Mouse (Mus musculus): ENCODE measurements around the gene Prkd1. TPM values are rescaled to one million over a fixed set of nuclear protein-coding genes. Genes with fewer than 3 reads are reported as not detected.

Prkd1 gene
- total and polyA plus RNA-seq, 2 experiments = 0.04 to 0.09 TPM

- 72% methylated on average over 4 of the region's 4 CpGs for WGBS
- Histone ChIP-seq H3K9ac (ENCODE audit: low read depth, low read length) (no peak overlapping the region), H3K4me3 (ENCODE audit: insufficient read depth, low read depth, low read length) (no peak overlapping the region), H3K79me2 (ENCODE audit: control insufficient read depth, insufficient read depth, low read length) (no peaks in the 10 kb centered on the region), H3K27ac (replicated peaks; ENCODE audit: insufficient read depth, low read depth, low read length) (no peak overlapping the region), H3K36me3 (ENCODE audit: control insufficient read depth, insufficient read depth, low read length) (no peaks in the 10 kb centered on the region), H3K27me3 (ENCODE audit: control insufficient read depth, insufficient read depth, low read length) (no peaks in the 10 kb centered on the region), H3K4me1 (ENCODE audit: control insufficient read depth, insufficient read depth, low read length) (no peaks in the 10 kb centered on the region)
- DNase-seq (ENCODE audit: extremely low read depth, low read depth, low spot score) = no peak
- TF ChIP-seq POLR2A (IDR thresholded peaks at IDR 0.05; ENCODE audit: extremely low read depth, insufficient read depth, low read length) (no peak), CTCF (IDR thresholded peaks at IDR 0.05; ENCODE audit: low read depth, low read length) (no peak)
Observed at GRCm38 (mm10) chr12:50511486-50512225, 137.2 kb downstream of the Prkd1 start.

- H3K4me3 ChIP-seq (ENCODE audit: insufficient read depth, low read depth, low read length) = no peak overlapping the region
- no peaks in the 10 kb centered on the region for H3K36me3 ChIP-seq (ENCODE audit: control insufficient read depth, insufficient read depth, low read length)
- H3K79me2 ChIP-seq (ENCODE audit: control insufficient read depth, insufficient read depth, low read length) = no peaks in the 10 kb centered on the region
- no peak for DNase-seq (ENCODE audit: extremely low read depth, low read depth, low spot score)
- no peak overlapping the region for H3K27ac ChIP-seq (replicated peaks; ENCODE audit: insufficient read depth, low read depth, low read length)
- no peaks in the 10 kb centered on the region for H3K27me3 ChIP-seq (ENCODE audit: control insufficient read depth, insufficient read depth, low read length)
- WGBS = 79% methylated on average over 2 of the region's 2 CpGs
- no peak for TF ChIP-seq CTCF (IDR thresholded peaks at IDR 0.05; ENCODE audit: low read depth, low read length)
- TF ChIP-seq POLR2A (IDR thresholded peaks at IDR 0.05; ENCODE audit: extremely low read depth, insufficient read depth, low read length) = no peak
- H3K9ac ChIP-seq (ENCODE audit: low read depth, low read length) = no peak overlapping the region
- no peaks in the 10 kb centered on the region for H3K4me1 ChIP-seq (ENCODE audit: control insufficient read depth, insufficient read depth, low read length)
Observed at GRCm38 (mm10) chr12:50508762-50509161, 140.1 kb downstream of the Prkd1 start.

DNA sequence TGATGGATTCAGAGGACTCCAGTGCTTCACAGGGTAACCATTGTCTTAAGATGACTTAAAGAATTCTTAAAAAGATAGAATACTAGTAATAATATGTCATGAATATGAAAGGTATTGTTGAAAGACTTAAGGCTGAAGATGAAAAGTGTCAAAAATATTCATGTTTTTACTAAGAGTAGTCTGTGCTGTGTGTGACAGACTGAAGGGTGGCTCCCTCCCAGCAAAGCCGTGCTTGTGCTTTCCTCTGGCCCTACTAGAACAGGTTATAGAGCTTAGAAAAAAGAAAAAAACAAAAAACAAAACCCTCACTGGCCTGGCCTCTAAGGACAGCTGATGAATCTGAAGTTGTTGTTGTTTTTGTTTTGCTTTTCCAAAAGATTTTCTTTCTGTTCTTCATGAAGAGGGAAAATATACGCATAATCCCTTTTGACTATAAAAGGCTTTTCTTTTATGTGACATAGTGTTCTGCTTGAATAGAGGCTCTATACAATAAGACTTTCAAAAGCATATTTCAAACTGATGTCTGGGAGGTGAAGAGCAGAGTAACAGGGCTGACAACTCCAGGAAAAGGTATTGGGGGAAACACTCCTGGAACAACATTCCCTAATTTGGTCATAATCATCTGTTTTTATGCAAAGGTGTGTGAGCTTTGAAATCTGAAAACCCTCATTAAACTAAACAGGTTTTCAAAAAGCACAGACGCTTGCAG, 148.9 kb downstream of the Prkd1 start:
- WGBS = 94% methylated on average over 3 of the region's 3 CpGs
- Histone ChIP-seq H3K27me3 (ENCODE audit: control insufficient read depth, insufficient read depth, low read length) (no peaks in the 10 kb centered on the region), H3K27ac (replicated peaks; ENCODE audit: insufficient read depth, low read depth, low read length) (no peak overlapping the region), H3K36me3 (ENCODE audit: control insufficient read depth, insufficient read depth, low read length) (no peaks in the 10 kb centered on the region), H3K9ac (ENCODE audit: low read depth, low read length) (no peak overlapping the region), H3K79me2 (ENCODE audit: control insufficient read depth, insufficient read depth, low read length) (no peaks in the 10 kb centered on the region), H3K4me1 (ENCODE audit: control insufficient read depth, insufficient read depth, low read length) (no peaks in the 10 kb centered on the region), H3K4me3 (ENCODE audit: insufficient read depth, low read depth, low read length) (no peak overlapping the region)
- no peak for TF ChIP-seq CTCF (IDR thresholded peaks at IDR 0.05; ENCODE audit: low read depth, low read length)
- TF ChIP-seq POLR2A (IDR thresholded peaks at IDR 0.05; ENCODE audit: extremely low read depth, insufficient read depth, low read length) = no peak
- DNase-seq (ENCODE audit: extremely low read depth, low read depth, low spot score) = no peak

- Histone ChIP-seq H3K79me2 (ENCODE audit: control insufficient read depth, insufficient read depth, low read length) (no peaks in the 10 kb centered on the region), H3K4me1 (ENCODE audit: control insufficient read depth, insufficient read depth, low read length) (no peaks in the 10 kb centered on the region), H3K4me3 (ENCODE audit: insufficient read depth, low read depth, low read length) (no peak overlapping the region), H3K27ac (replicated peaks; ENCODE audit: insufficient read depth, low read depth, low read length) (no peak overlapping the region), H3K27me3 (ENCODE audit: control insufficient read depth, insufficient read depth, low read length) (no peaks in the 10 kb centered on the region), H3K9ac (ENCODE audit: low read depth, low read length) (no peak overlapping the region), H3K36me3 (ENCODE audit: control insufficient read depth, insufficient read depth, low read length) (no peaks in the 10 kb centered on the region)
- DNase-seq (ENCODE audit: extremely low read depth, low read depth, low spot score) = no peak
- WGBS = 85% methylated on average over 3 of the region's 3 CpGs
- TF ChIP-seq CTCF (IDR thresholded peaks at IDR 0.05; ENCODE audit: low read depth, low read length) (no peak), POLR2A (IDR thresholded peaks at IDR 0.05; ENCODE audit: extremely low read depth, insufficient read depth, low read length) (no peak)
Observed at GRCm38 (mm10) chr12:50496006-50496405, 152.9 kb downstream of the Prkd1 start.

DNA sequence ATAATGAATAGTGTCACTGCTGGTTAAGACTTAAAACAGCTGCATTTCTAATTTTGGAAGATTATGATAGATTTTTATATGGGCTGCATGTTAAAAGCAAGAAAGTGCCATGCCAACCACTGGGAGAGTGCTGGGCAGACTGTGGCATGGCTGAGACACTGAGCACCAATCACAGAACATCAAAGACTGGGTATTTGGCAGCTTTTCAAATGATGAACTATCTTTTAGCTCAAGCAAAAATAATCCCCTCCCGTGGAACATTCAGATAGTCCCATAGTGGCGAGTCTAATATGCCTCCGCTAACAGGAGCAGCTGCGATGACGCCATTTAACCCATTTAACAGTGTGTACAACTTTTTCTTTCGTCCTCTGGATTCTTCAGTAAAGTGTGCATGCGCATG, 169.1 kb downstream of the Prkd1 start:
- DNase-seq (ENCODE audit: extremely low read depth, low read depth, low spot score) = no peak
- TF ChIP-seq CTCF (IDR thresholded peaks at IDR 0.05; ENCODE audit: low read depth, low read length) (no peak), POLR2A (IDR thresholded peaks at IDR 0.05; ENCODE audit: extremely low read depth, insufficient read depth, low read length) (no peak)
- 88% methylated on average over 7 of the region's 7 CpGs for WGBS

GRCm38 (mm10) chr12:50457151-50457550, 191.7 kb downstream of the Prkd1 start:
- TF ChIP-seq POLR2A (IDR thresholded peaks at IDR 0.05; ENCODE audit: extremely low read depth, insufficient read depth, low read length) (no peak), CTCF (IDR thresholded peaks at IDR 0.05; ENCODE audit: low read depth, low read length) (no peak)
- H3K27me3 ChIP-seq (ENCODE audit: control insufficient read depth, insufficient read depth, low read length) = no peaks in the 10 kb centered on the region
- peak; percentile 78 for DNase-seq (ENCODE audit: extremely low read depth, low read depth, low spot score)
- H3K4me1 ChIP-seq (ENCODE audit: control insufficient read depth, insufficient read depth, low read length) = no peaks in the 10 kb centered on the region
- no peak overlapping the region for H3K27ac ChIP-seq (replicated peaks; ENCODE audit: insufficient read depth, low read depth, low read length)
- H3K4me3 ChIP-seq (ENCODE audit: insufficient read depth, low read depth, low read length) = no peak overlapping the region
- H3K36me3 ChIP-seq (ENCODE audit: control insufficient read depth, insufficient read depth, low read length) = no peaks in the 10 kb centered on the region
- no peaks in the 10 kb centered on the region for H3K79me2 ChIP-seq (ENCODE audit: control insufficient read depth, insufficient read depth, low read length)
- WGBS = 50% methylated on average over 3 of the region's 3 CpGs
- H3K9ac ChIP-seq (ENCODE audit: low read depth, low read length) = no peak overlapping the region

More for the DNA sequence above, 169.1 kb downstream of the Prkd1 start:
- Histone ChIP-seq H3K4me1 (ENCODE audit: control insufficient read depth, insufficient read depth, low read length) (no peaks in the 10 kb centered on the region), H3K79me2 (ENCODE audit: control insufficient read depth, insufficient read depth, low read length) (no peaks in the 10 kb centered on the region), H3K4me3 (ENCODE audit: insufficient read depth, low read depth, low read length) (no peak overlapping the region), H3K9ac (ENCODE audit: low read depth, low read length) (no peak overlapping the region), H3K27me3 (ENCODE audit: control insufficient read depth, insufficient read depth, low read length) (no peaks in the 10 kb centered on the region), H3K27ac (replicated peaks; ENCODE audit: insufficient read depth, low read depth, low read length) (no peak overlapping the region), H3K36me3 (ENCODE audit: control insufficient read depth, insufficient read depth, low read length) (no peaks in the 10 kb centered on the region)
